Mouse (Mus musculus): Measurements from ENCODE around the gene Arfgap2.

Arfgap2 gene

GRCm38 (mm10) chr2:91309546-91309945 is 44.8 kb downstream of the Arfgap2 start:
- no peak for DNase-seq

- DNase-seq: no peak
These were observed 48.0 kb downstream of the Arfgap2 start for GRCm38 (mm10) chr2:91312578-91313311.

GRCm38 (mm10) chr2:91314184-91314583 is 49.4 kb downstream of the Arfgap2 start:
- DNase-seq: no peak

- no peak for DNase-seq
These were observed 56.1 kb downstream of the Arfgap2 start for GRCm38 (mm10) chr2:91320559-91321529.

GRCm38 (mm10) chr2:91321923-91322322 is 57.1 kb downstream of the Arfgap2 start:
- no peak for DNase-seq

GRCm38 (mm10) chr2:91322490-91322889 is 57.7 kb downstream of the Arfgap2 start:
- no peak for DNase-seq

GRCm38 (mm10) chr2:91324346-91324745 is 59.6 kb downstream of the Arfgap2 start:
- no peak for DNase-seq

- DNase-seq: no peak
These were observed 60.1 kb downstream of the Arfgap2 start for GRCm38 (mm10) chr2:91324761-91325421.
